Mouse (Mus musculus): ENCODE measurements around the gene Cnot11. TPM values are rescaled to one million over a fixed set of nuclear protein-coding genes. Genes with fewer than 3 reads are reported as not detected.
"Not testable (repeated sequence)": the region's sequence is repeated elsewhere in the genome, so short reads cannot be mapped to it uniquely, and the experiment has no call there.

Cnot11 gene
- total RNA-seq, 2 experiments from 2014 or later = 18.3 to 18.8 TPM

DNA sequence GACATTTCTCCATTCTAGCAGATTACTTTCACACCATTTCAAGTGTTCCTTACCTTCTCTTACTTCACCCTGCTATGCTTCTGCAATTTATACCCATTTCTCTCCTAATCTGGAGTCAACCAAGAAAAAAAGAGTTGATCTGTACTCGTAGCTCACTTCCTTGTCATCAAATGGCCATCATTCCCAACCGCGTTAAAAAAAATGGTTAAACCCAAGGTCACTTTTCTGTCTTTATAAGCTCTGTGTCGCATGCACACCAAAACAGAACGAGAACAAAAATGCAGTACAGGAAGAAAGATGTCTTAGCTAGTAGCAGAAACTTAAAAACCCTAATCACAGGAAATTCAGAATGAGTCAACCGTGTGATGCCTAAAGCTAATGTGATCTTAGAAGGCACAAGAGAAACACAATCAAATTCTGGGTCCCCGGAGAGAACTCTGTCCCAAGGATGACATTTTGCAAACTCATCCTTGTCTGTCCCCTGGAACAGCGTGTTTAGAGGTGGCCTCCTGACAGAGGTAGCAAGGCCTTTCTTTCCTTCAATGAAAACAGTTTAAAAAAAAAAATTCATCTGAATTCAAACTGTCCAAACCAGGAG, 41.1 kb downstream of the Cnot11 start:
- intact Hi-C loops (cut with DNase I) = loop anchor here (5.0 kb wide), 1 partner anchor 589 kb away; the partner anchor contains the start of gene Pdcl3
- Histone ChIP-seq H3K4me3 (peak overlapping the region; percentile 96), H3K27ac (peak overlapping the region; percentile 92)
- TF ChIP-seq CTCF (IDR thresholded peaks at IDR 0.05) = no peak
- DNase-seq = no peak

- H3K4me3 ChIP-seq = peak overlapping the region; percentile 96
- TF ChIP-seq CTCF (IDR thresholded peaks at IDR 0.05) = peak; percentile 8; the same call in 1 of the 2 replicates
- H3K27ac ChIP-seq = peak overlapping the region; percentile 92
- intact Hi-C loops (cut with DNase I) = loop anchor here (5.0 kb wide), 1 partner anchor 589 kb away; the partner anchor contains the start of gene Pdcl3
- DNase-seq = peak; percentile 71
Observed at GRCm38 (mm10) chr1:39576431-39577243, 41.8 kb downstream of the Cnot11 start.

- intact Hi-C loops (cut with DNase I) = loop anchor here (5.0 kb wide), 1 partner anchor 590 kb away; the partner anchor contains the start of gene Pdcl3
- Histone ChIP-seq H3K4me3 (peak within 1 kb of the TSS; percentile 96), H3K27ac (peak within 1 kb of the TSS; percentile 92)
- no peak for TF ChIP-seq CTCF (IDR thresholded peaks at IDR 0.05)
- peak; percentile 98 for DNase-seq
Observed at GRCm38 (mm10) chr1:39577253-39577705, 42.5 kb downstream of the Cnot11 start, which contains the start of gene Rnf149. TSS of gene Rnf149 (minus strand) at chr1:39577405.

- intact Hi-C loops (cut with DNase I) = loop anchor here (5.0 kb wide), 1 partner anchor 591 kb away; the partner anchor contains the start of gene Pdcl3
- Histone ChIP-seq H3K27ac (no peak overlapping the region), H3K4me3 (no peak overlapping the region)
- TF ChIP-seq CTCF (IDR thresholded peaks at IDR 0.05) = no peak
- no peak for DNase-seq
Observed at GRCm38 (mm10) chr1:39578446-39578845, 43.7 kb downstream of the Cnot11 start.

DNA sequence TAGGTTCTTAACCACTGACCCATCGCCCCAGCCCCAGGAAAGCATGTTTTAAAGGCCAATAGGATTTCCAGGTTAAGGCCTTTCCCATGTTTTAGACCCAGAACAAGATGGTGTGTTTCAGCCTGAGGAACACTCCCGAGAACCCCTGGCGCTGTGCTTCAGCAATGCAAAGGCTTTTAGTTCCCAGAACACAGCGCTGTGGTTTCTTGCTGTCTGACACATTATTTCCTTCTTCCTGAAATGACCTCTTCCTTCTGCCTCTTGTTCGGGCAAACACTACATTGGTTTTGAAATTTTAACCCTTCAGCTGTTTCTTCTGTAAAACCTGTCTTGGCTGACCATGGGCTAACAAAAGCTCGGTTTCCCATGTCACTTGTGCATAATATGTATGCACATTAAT, 44.3 kb downstream of the Cnot11 start:
- intact Hi-C loops (cut with DNase I) = loop anchor here (5.0 kb wide), 1 partner anchor 592 kb away; the partner anchor contains the start of gene Pdcl3

GRCm38 (mm10) chr1:39581215-39581614, 46.4 kb downstream of the Cnot11 start:
- no peak overlapping the region for H3K27ac ChIP-seq
- intact Hi-C loops (cut with DNase I) = no loop called here
- H3K4me3 ChIP-seq = no peak overlapping the region
- TF ChIP-seq CTCF (IDR thresholded peaks at IDR 0.05) = no peak
- no peak for DNase-seq

More for the DNA sequence above, 44.3 kb downstream of the Cnot11 start:
- no peak overlapping the region for H3K4me3 ChIP-seq
- H3K27ac ChIP-seq = no peak overlapping the region
- no peak for DNase-seq
- TF ChIP-seq CTCF (IDR thresholded peaks at IDR 0.05) = no peak

DNA sequence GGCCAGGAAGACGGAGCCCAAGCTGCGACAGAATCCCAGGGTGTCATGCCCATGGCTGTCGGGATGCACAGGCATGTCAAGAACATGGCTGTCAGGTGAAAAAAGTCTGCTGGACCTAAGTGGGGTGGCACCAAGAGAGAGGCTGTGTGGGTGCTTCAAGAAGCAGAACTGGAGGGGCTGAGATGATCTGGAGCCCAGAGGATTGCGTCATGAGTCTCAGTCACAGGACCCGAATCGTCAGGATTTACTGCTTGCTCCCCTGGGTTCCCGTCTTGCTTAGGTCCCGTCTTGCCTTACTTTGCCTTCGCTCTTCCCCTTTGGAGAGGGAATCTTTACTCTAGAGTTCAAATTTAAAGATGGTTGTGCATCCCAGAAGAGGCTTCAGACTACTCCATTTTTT, 48.4 kb downstream of the Cnot11 start:
- no peak overlapping the region for H3K4me3 ChIP-seq
- TF ChIP-seq CTCF (IDR thresholded peaks at IDR 0.05) = no peak
- intact Hi-C loops (cut with DNase I) = no loop called here
- no peak overlapping the region for H3K27ac ChIP-seq
- DNase-seq = no peak

DNA sequence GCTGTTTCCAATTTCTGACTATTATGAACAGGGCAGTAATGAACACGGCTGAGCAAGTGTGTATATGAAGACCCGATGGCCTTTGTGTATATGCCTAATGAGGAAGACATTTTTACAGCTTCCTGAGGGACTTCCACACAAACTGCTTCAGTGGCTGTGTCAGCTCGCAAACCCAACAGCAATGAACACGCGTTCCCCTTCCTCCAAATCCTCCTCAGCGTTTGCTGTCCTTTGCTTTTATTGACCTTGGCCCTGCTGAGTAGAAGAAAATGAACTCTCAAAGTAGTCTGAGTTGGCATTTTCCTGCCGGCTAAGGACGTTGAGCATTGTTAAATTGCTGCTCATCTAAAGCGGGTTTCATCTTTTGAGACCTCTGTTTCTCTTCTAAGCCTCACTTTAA, 50.6 kb downstream of the Cnot11 start:
- intact Hi-C loops (cut with DNase I) = no loop called here
- Histone ChIP-seq H3K27ac (no peak overlapping the region), H3K4me3 (no peak overlapping the region)
- no peak for TF ChIP-seq CTCF (IDR thresholded peaks at IDR 0.05)
- no peak for DNase-seq

- Histone ChIP-seq H3K4me3 (no peak overlapping the region), H3K27ac (no peak overlapping the region)
- no peak for TF ChIP-seq CTCF (IDR thresholded peaks at IDR 0.05)
- DNase-seq = no peak
- intact Hi-C loops (cut with DNase I) = no loop called here
Observed at GRCm38 (mm10) chr1:39590193-39590592, 55.4 kb downstream of the Cnot11 start.

DNA sequence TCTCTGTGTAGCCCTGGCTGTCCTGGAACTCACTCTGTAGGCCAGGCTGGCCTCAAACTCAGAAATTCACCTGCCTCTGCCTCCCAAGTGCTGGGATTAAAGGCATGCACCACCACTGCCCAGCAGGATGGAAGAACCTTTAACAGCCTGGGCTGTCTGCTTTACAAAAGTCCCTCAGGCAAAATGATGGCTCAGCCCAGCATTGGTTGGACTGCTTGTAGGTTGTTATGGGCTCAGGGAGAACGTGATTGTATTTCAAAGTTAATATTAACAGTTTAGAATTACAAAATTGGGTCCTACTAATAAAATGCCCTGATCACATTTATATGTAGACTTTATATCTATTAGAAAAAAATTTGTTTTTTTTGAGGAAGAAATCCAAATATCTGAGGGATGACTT, 56.8 kb downstream of the Cnot11 start:
- intact Hi-C loops (cut with DNase I); DNase-seq; H3K4me3 ChIP-seq; H3K27ac ChIP-seq: not testable (repeated sequence)

- Histone ChIP-seq H3K27ac (no peak overlapping the region), H3K4me3 (no peak overlapping the region)
- intact Hi-C loops (cut with DNase I) = no loop called here
- DNase-seq = no peak
- TF ChIP-seq CTCF (IDR thresholded peaks at IDR 0.05) = no peak
Observed at GRCm38 (mm10) chr1:39592090-39592489, 57.3 kb downstream of the Cnot11 start.

DNA sequence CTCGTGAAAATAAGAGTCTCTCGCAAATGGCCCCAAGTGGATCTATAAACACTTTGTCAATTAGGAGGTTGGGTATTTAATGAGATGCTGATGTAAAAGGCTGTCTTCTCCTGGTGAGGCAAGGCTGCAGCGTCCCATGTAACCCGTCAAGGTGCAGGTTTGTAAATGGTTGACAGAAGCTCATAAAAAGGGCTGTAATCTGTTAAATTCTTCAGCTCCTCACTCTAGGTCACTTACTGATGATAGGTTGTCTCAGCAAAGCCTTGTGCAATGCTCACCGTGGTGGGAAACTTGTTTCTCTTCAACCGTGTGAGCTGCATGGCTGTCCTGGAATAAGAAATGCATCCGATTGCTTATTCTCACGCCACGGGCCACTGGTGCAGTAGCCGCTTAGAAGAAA, 59.0 kb downstream of the Cnot11 start:
- intact Hi-C loops (cut with DNase I) = no loop called here
- Histone ChIP-seq H3K27ac (no peak overlapping the region), H3K4me3 (no peak overlapping the region)
- no peak for DNase-seq
- TF ChIP-seq CTCF (IDR thresholded peaks at IDR 0.05) = no peak

Other genes starting within 250 kb of the Cnot11 start
- gene Rpl31, start 167.2 kb upstream of the Cnot11 start, total RNA-seq (2021) = 100 to 1,000 TPM; 512 to 578 TPM
- gene Tbc1d8, start 56.2 kb upstream of the Cnot11 start, total RNA-seq (2021) = 1 to 10 TPM; 8.3 to 9.7 TPM
- 1 to 10 TPM; 6.9 to 8.3 TPM for gene Rnf149, start 42.4 kb downstream of the Cnot11 start, total RNA-seq (2021)
- gene Creg2, start 116.5 kb downstream of the Cnot11 start, total RNA-seq (2021) = under 1 TPM in 1 of 2 experiments, not detected in 1; 0.08 TPM
- not detected for gene Rfx8, start 186.0 kb downstream of the Cnot11 start, total RNA-seq (2021)

Data from gastrocnemius, adult 2 months (tissue).